Mouse (Mus musculus) CH12.LX (cell line): ENCODE measurements at regions not wholly inside any gene's neighbourhood (a gene's known extent, or its start where the extent isn't known, plus 50 kb on each side); places are given as distances from the start of the nearest gene placed in this dataset.

ENCODE experiments used
- DNase-seq: peaks from one replicate; pipeline ENCODE4 v3.0.0-alpha.2; 2013; ENCODE audit errors: extremely low read depth
- H3K27ac ChIP-seq: 2 replicates; pipeline ENCODE4 v1.5.1; 2012; ENCODE audit warnings: low read depth, mild to moderate bottlenecking, control low read depth, moderate library complexity; ENCODE audit not compliant: insufficient read depth
- H3K27me3 ChIP-seq: replicated peaks from 2 replicates; pipeline ENCODE3; 2012; ENCODE audit warnings: inconsistent platforms
- H3K36me3 ChIP-seq, 2 experiments: replicated peaks in 1 of 2; 2 replicates each; pipeline versions ENCODE3 to v1.6.1; 2012; ENCODE audit warnings: inconsistent platforms in 1 of 2, low read length in 1 of 2, mild to moderate bottlenecking in 1 of 2, mixed read lengths in 1 of 2, moderate library complexity in 1 of 2; ENCODE audit not compliant: control insufficient read depth in 1 of 2, insufficient read depth in 1 of 2
- H3K4me1 ChIP-seq, 2 experiments: 2 replicates each; pipeline ENCODE4 v1.6.1; 2012; ENCODE audit warnings: inconsistent platforms in 1 of 2, moderate library complexity in 1 of 2; ENCODE audit not compliant: insufficient read depth in 2 of 2, control insufficient read depth in 1 of 2
- H3K4me2 ChIP-seq: 2 replicates; pipeline ENCODE4 v1.6.1; 2012; ENCODE audit warnings: low read depth, mild to moderate bottlenecking, control low read depth; ENCODE audit not compliant: poor library complexity, insufficient read depth, severe bottlenecking
- H3K4me3 ChIP-seq, 3 experiments: fragments of 150-350 bp in 1 of 3; sonication (generic) in 1 of 3; replicated peaks in 1 of 3; 2 replicates each; pipeline versions ENCODE3 to v1.5.1; 2011 to 2012; ENCODE audit warnings: low read depth in 2 of 3, low read length in 2 of 3, mild to moderate bottlenecking in 2 of 3, moderate library complexity in 2 of 3, control low read depth in 1 of 3, improper control_type of control experiment in 1 of 3, inconsistent platforms in 1 of 3, mixed read lengths in 1 of 3; ENCODE audit not compliant: poor library complexity in 1 of 3
- H3K79me2 ChIP-seq: replicated peaks from 2 replicates; pipeline ENCODE4 v1.6.1; 2012; ENCODE audit warnings: mild to moderate bottlenecking, moderate library complexity; ENCODE audit not compliant: control insufficient read depth, poor library complexity, insufficient read depth, severe bottlenecking; ENCODE audit errors: extremely low read depth
- H3K9ac ChIP-seq: 2 replicates; pipeline ENCODE4 v1.6.1; 2012; ENCODE audit warnings: low read depth, mild to moderate bottlenecking, control low read depth, moderate library complexity; ENCODE audit not compliant: insufficient read depth
- H3K9me3 ChIP-seq: replicated peaks from 2 replicates; pipeline ENCODE3; 2012; ENCODE audit warnings: low read length, inconsistent platforms, mixed read lengths
- CTCF ChIP-seq, 2 experiments: IDR thresholded peaks in 1 of 2; conservative IDR thresholded peaks in 1 of 2; 2 replicates each; pipeline ENCODE4 v1.5.1; 2011 to 2012; ENCODE audit warnings: low read depth in 2 of 2, low read length in 2 of 2, improper control_type of control experiment in 1 of 2, inconsistent platforms in 1 of 2, mild to moderate bottlenecking in 1 of 2, moderate library complexity in 1 of 2
- E2F4 ChIP-seq: IDR thresholded peaks from 2 replicates; pipeline ENCODE4 v1.6.1; 2011; ENCODE audit warnings: low read depth, low read length, improper control_type of control experiment; ENCODE audit not compliant: insufficient replicate concordance
- EP300 ChIP-seq: IDR thresholded peaks from 2 replicates; pipeline ENCODE4 v1.6.1; 2011; ENCODE audit warnings: low read length, improper control_type of control experiment
- ETS1 ChIP-seq: conservative IDR thresholded peaks from 2 replicates; pipeline ENCODE4 v1.6.1; 2012; ENCODE audit warnings: low read depth, mild to moderate bottlenecking, inconsistent platforms, low read length, improper control_type of control experiment, moderate library complexity
- GABPA ChIP-seq: IDR thresholded peaks from 2 replicates; pipeline ENCODE4 v1.6.1; 2012; ENCODE audit warnings: low read depth, low read length, improper control_type of control experiment, inconsistent platforms; ENCODE audit not compliant: insufficient replicate concordance
- IRF4 ChIP-seq: IDR thresholded peaks from 2 replicates; pipeline ENCODE4 v1.6.1; 2014; ENCODE audit warnings: low read depth, mild to moderate bottlenecking, inconsistent platforms, low read length, improper control_type of control experiment
- KAT2A ChIP-seq: IDR thresholded peaks from 2 replicates; pipeline ENCODE4 v1.6.1; 2012; ENCODE audit warnings: low read length, improper control_type of control experiment, inconsistent platforms; ENCODE audit not compliant: insufficient replicate concordance
- MAX ChIP-seq: IDR thresholded peaks from 2 replicates; pipeline ENCODE4 v1.6.1; 2011; ENCODE audit warnings: low read length, improper control_type of control experiment
- RAD21 ChIP-seq: IDR thresholded peaks from 2 replicates; pipeline ENCODE4 v1.6.1; 2011; ENCODE audit warnings: low read depth, mild to moderate bottlenecking, low read length, improper control_type of control experiment, moderate library complexity
- SIN3A ChIP-seq: IDR thresholded peaks from 2 replicates; pipeline ENCODE4 v1.6.1; 2012; ENCODE audit warnings: low read length, improper control_type of control experiment, inconsistent platforms
- SMC3 ChIP-seq: IDR thresholded peaks from 2 replicates; pipeline ENCODE4 v1.6.1; 2011; ENCODE audit warnings: low read depth, low read length, improper control_type of control experiment
- UBTF ChIP-seq: IDR thresholded peaks from 2 replicates; pipeline ENCODE4 v1.6.1; 2012; ENCODE audit warnings: low read depth, mild to moderate bottlenecking, inconsistent platforms, low read length, improper control_type of control experiment, moderate library complexity
- ZC3H11A ChIP-seq: IDR thresholded peaks from 2 replicates; pipeline ENCODE4 v1.6.1; 2012; ENCODE audit warnings: low read depth, mild to moderate bottlenecking, inconsistent platforms, low read length, improper control_type of control experiment
- ZMIZ1 ChIP-seq: IDR thresholded peaks from 2 replicates; pipeline ENCODE4 v1.6.1; 2012; ENCODE audit warnings: low read depth, mild to moderate bottlenecking, inconsistent platforms, low read length, improper control_type of control experiment
- dilution Hi-C: fragments of 300-500 bp; cut with MboI; formaldehyde crosslinking; loops from 2 replicates; pipeline ENCODE4 v1.14.3; 2020; ENCODE audit warnings: low sequenced_read_pairs; ENCODE audit not compliant: extremely low pct_unique_long_range_greater_than_20kb, extremely low pct_ligation_motif_present
- in situ Hi-C: fragments of 300-500 bp; cut with MboI; formaldehyde crosslinking; loops from 3 replicates; pipeline ENCODE4 v1.14.3; 2019; ENCODE audit warnings: low sequenced_read_pairs, low pct_ligation_motif_present, low pct_unique_long_range_greater_than_20kb, mixed read lengths

DNA sequence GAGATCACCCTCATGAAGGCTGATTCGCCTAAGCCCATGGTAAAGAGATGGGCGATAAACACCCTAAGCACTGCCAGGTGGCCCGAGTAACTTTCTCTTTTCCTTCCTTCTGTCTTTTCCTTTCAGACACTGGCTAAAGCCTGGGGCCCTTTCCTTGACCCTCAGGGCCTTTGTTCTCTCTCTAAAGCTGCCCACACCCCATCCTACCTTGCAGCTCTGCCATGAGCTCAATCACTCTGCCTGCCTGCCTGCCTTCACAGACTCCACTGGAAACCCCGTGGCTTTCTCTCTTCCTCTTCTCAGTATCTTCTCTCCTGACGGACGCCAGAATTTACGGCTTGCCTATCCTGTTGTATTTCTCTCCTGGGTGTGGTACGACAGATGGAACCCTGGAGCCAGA lies 145.1 kb upstream of the Jarid2 start:
- TF ChIP-seq ZMIZ1 (no peak), EP300 (peak; percentile 46; the same call in 1 of the 2 replicates)
- Histone ChIP-seq H3K4me1 (peaks cover 14 to 56% of the 10 kb centered on the region in 2 experiments; a peak in 3 of 4 replicates), H3K9ac (no peak overlapping the region), H3K4me2 (peak overlapping the region; percentile 45; the same call in 1 of the 2 replicates), H3K27me3 (no peaks in the 10 kb centered on the region), H3K9me3 (peaks cover 2% of the 10 kb centered on the region), H3K36me3 (no peaks in the 10 kb centered on the region), H3K4me3 (no peak overlapping the region), H3K79me2 (no peaks in the 10 kb centered on the region), H3K27ac (no peak overlapping the region)
- peak; percentile 27 for DNase-seq
- dilution Hi-C loops (no loop called here), in situ Hi-C loops (loop anchor here (10.0 kb wide), 1 partner anchor 141 kb away; the partner anchor contains the start of gene Jarid2)

DNA sequence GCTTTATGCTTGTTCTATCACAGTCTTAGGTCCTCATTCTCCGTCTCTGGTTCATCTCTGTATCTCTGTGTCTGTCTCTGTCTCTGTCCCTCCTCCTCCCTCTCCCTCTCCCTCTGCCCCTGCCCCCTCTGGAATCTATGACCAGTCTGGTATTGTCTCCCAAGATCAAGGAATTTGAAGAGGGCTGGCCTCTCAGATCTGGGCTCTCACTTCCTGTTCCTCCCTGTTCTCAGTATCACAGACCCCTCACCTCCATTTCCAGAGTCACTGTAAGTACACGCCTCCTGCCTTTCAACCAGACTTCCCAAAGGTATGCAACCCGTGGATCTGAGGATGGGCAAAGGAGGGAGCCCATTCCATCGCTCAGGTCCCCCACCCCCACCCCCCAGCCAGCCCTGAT lies 144.7 kb upstream of the Jarid2 start:
- Histone ChIP-seq H3K4me1 (peaks cover 14 to 56% of the 10 kb centered on the region in 2 experiments; a peak in 3 of 4 replicates), H3K4me2 (no peak overlapping the region; the same call in 1 of the 2 replicates), H3K79me2 (no peaks in the 10 kb centered on the region)
- DNase-seq, result no peak
- no peak for TF ChIP-seq ETS1
- no peak for TF ChIP-seq RAD21
- no peak for TF ChIP-seq CTCF (conservative IDR thresholded peaks at IDR 0.05 in 1 of 2, IDR thresholded peaks at IDR 0.05 in 1 of 2; ENCODE audit: low read depth in 2 of 2, low read length in 2 of 2)
- no peak for TF ChIP-seq GABPA
- TF ChIP-seq ZC3H11A, result no peak
- TF ChIP-seq SMC3, result no peak
- TF ChIP-seq UBTF, result no peak
- TF ChIP-seq E2F4, result no peak
- no peak for TF ChIP-seq KAT2A
- TF ChIP-seq IRF4, result no peak
- no peak for TF ChIP-seq SIN3A
- TF ChIP-seq, all 38 proteins: peak for 0
- no peaks in the 10 kb centered on the region for H3K36me3 ChIP-seq
- no peak overlapping the region for H3K27ac ChIP-seq
- H3K9ac ChIP-seq, result no peak overlapping the region
- dilution Hi-C loops (no loop called here), in situ Hi-C loops (loop anchor here (10.0 kb wide), 1 partner anchor 140 kb away; the partner anchor contains the start of gene Jarid2)
- H3K27me3 ChIP-seq, result no peaks in the 10 kb centered on the region
- H3K9me3 ChIP-seq, result no peaks in the 10 kb centered on the region
- H3K4me3 ChIP-seq, result no peak overlapping the region

DNA sequence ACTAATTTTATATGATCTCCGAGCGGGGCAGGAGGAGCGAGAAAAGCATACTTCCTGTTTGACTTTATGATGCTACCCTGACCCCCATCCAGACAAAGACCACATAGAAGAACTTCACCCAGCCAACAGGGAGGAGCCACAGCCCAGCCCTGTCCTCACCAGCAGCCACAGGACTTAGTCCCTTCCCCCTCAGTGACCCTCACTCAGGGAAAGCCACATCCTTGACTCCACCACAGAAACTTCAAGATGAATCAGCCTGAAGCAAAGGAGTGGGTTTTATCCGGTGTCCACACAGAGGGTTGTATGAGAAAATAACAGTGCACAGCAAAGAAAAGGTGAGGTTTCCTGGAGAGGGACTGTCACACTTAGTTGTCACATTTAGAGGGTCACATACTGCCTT lies 141.4 kb upstream of the Jarid2 start:
- H3K4me3 ChIP-seq, result no peak overlapping the region
- no peak overlapping the region for H3K9ac ChIP-seq
- in situ Hi-C loops (loop anchor here (10.0 kb wide), 1 partner anchor 137 kb away; the partner anchor contains the start of gene Jarid2), dilution Hi-C loops (no loop called here)
- no peak overlapping the region for H3K27ac ChIP-seq
- peak; percentile 27 for DNase-seq
- H3K9me3 ChIP-seq, result no peaks in the 10 kb centered on the region
- no peak overlapping the region for H3K4me2 ChIP-seq
- H3K79me2 ChIP-seq, result no peaks in the 10 kb centered on the region
- TF ChIP-seq EP300 (peak; percentile 28; the same call in 1 of the 2 replicates), MAX (no peak)
- no peaks in the 10 kb centered on the region for H3K27me3 ChIP-seq
- peaks cover 12 to 32% of the 10 kb centered on the region in 2 experiments; a peak in 3 of 4 replicates for H3K4me1 ChIP-seq
- no peaks in the 10 kb centered on the region for H3K36me3 ChIP-seq
